Mouse (Mus musculus) ES-Bruce4 (cell line): ENCODE data around the gene Ppp1r13b.

Experiments used
- CTCF ChIP-seq: IDR thresholded peaks from one replicate; pipeline ENCODE4 v1.8.1; 2011; ENCODE audit warnings: low read depth, low read length
- POLR2A ChIP-seq: IDR thresholded peaks from one replicate; pipeline ENCODE4 v1.8.1; 2011; ENCODE audit warnings: low read length; ENCODE audit not compliant: insufficient read depth

GRCm38 (mm10) chr12:111902488-111902887 lies 5.4 kb downstream of the Ppp1r13b start:
- TF ChIP-seq CTCF (no peak), POLR2A (no peak)
